Mouse (Mus musculus) olfactory bulb, adult 2 months (tissue): ENCODE results near the gene Morn3.

ENCODE experiments used
- CTCF ChIP-seq: fragments of 200-500 bp; IDR thresholded peaks from 2 replicates; pipeline ENCODE4 v1.5.1; 2012; ENCODE audit warnings: low read depth, mild to moderate bottlenecking, low read length, moderate library complexity; ENCODE audit not compliant: insufficient read depth
- POLR2A ChIP-seq: fragments of 200-500 bp; IDR thresholded peaks from 2 replicates; pipeline ENCODE4 v1.6.1; 2012; ENCODE audit warnings: mild to moderate bottlenecking, low read depth, low read length, moderate library complexity; ENCODE audit not compliant: insufficient read depth

GRCm38 (mm10) chr5:123064207-123064606, 17.4 kb upstream of the Morn3 start:
- no peak for TF ChIP-seq CTCF
- no peak for TF ChIP-seq POLR2A
